ENCODE assay signal across 8 mouse cellular contexts in the genomic region with DNA sequence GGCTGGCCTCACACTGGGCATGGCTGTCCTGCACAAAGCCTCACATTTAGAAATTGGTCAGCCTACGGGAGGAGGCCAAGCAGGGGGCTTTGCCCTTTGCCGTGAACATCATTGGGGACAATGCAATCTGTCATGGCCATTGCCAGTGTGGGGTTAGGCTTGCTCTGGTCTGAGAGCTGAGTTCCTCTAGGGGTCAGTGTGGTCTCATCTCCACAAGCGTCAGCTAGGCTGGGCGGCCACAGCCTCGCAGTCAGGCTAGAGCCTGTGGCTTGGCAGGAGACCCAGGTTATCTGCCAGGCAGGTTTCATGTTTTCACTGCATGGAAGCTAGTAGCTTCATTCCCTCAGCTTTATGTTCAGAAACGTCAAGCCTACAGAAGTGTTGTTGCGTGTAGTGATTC. TPM values are rescaled to one million over a fixed set of nuclear protein-coding genes. Genes with fewer than 3 reads are reported as not detected.
DNase-seq lines count a peak whose midpoint lies in the region; ATAC-seq lines count a peak whose summit lies in the region.

No protein-coding gene starts in this region.

- 60% methylated on average over 7 of the region's 7 CpGs for WGBS in heart, embryonic 12.5 days

- H3K36me3 ChIP-seq in heart, embryonic 12.5 days = peaks cover 40% of the 10 kb centered on the region

- intact Hi-C loops in heart, postnatal 14 days (cut with DNase I) = loop anchor here (5.0 kb wide), 1 partner anchor 52 kb away; no protein-coding TSS in a partner anchor

- peaks cover 40% of the 10 kb centered on the region for H3K4me1 ChIP-seq in heart, embryonic 12.5 days (replicated peaks)

- H3K27ac ChIP-seq in heart, embryonic 12.5 days (ENCODE audit: poor library complexity, severe bottlenecking) = no peak overlapping the region

- H3K9me3 ChIP-seq in heart, embryonic 12.5 days (replicated peaks) = no peaks in the 10 kb centered on the region

- DNase-seq in heart, adult 18-20 months = peak; percentile 62 to 72
- DNase-seq in A20 (ENCODE audit: low read depth, low spot score) = peak; percentile 8
- peak; percentile 50 to 52 for DNase-seq in adrenal gland, postnatal 36 days
- DNase-seq in heart, postnatal 14 days = peak; percentile 56 to 77
- DNase-seq in lung, postnatal 10 days = peak; percentile 45
- DNase-seq in thymus, postnatal 4 days = peak; percentile 59
- no peak for DNase-seq in left cerebral cortex, adult 9 months (ENCODE audit: low spot score in 2 of 2)

- ATAC-seq in heart, embryonic 12.5 days (ENCODE audit: insufficient number of reproducible peaks, low FRiP score) = no peak

- no peak overlapping the region for H3K4me3 ChIP-seq in heart, embryonic 12.5 days

- H3K9ac ChIP-seq in heart, embryonic 12.5 days = no peak overlapping the region

- H3K4me2 ChIP-seq in heart, embryonic 12.5 days = no peak overlapping the region

- H3K27me3 ChIP-seq in heart, embryonic 12.5 days (replicated peaks) = peaks cover 3% of the 10 kb centered on the region; the same call in 1 of the 2 replicates

RNA-seq across cellular contexts. Expression of a gene that starts 20.9 kb away (rescaled TPM):
- 1 to 10 TPM; 2.7 to 4.0 TPM for total RNA-seq in heart, adult 18-20 months (2021)
- polyA plus RNA-seq in heart, embryonic 12.5 days (2016; fragmentation: Nextera tagmentation; extraction: Ambion mirVana) = 15.4 and 15.5 TPM in 2 replicates
- 1 to 10 TPM; 3.3 to 4.7 TPM for total RNA-seq in adrenal gland, postnatal 36 days (2021)
- total RNA-seq in heart, postnatal 14 days (2021) = 1 to 10 TPM; 2.4 to 3.2 TPM

Comparison
In these comparisons a context has a peak if more than half of its experiments do, and no peak if none do; other contexts are left out.
1. DNase-seq: peak in heart, adult 18-20 months (2 of 2), A20 (single experiment), adrenal gland, postnatal 36 days (2 of 2), heart, postnatal 14 days (2 of 2), lung, postnatal 10 days (single experiment) and thymus, postnatal 4 days (single experiment); none in left cerebral cortex, adult 9 months (0 of 2).